Comparison of ENCODE assay signal across 12 mouse cellular contexts in genomic region chr17:49808712-49809343, GRCm38 (mm10).
"Had no signal": no experiment of that assay in that cellular context is flagged by ENCODE, and none has a peak within 500 bp of the region (broad histone marks: within the 10 kb centered on the region; RNA-seq: fewer than 3 reads in every experiment).

No protein-coding gene starts in this region.

- H3K4me2 ChIP-seq: kidney, embryonic 15.5 days; liver, embryonic 15.5 days; lung, embryonic 15.5 days; midbrain, embryonic 13.5 days; neural tube, embryonic 15.5 days had no signal

- H3K36me3 ChIP-seq: kidney, embryonic 15.5 days; liver, embryonic 15.5 days; lung, embryonic 15.5 days; midbrain, embryonic 13.5 days; neural tube, embryonic 15.5 days had no signal

- H3K9me3 ChIP-seq: kidney, embryonic 15.5 days; liver, embryonic 15.5 days; lung, embryonic 15.5 days; midbrain, embryonic 13.5 days; neural tube, embryonic 15.5 days had no signal

- H3K27ac ChIP-seq: kidney, embryonic 15.5 days; liver, embryonic 15.5 days; lung, embryonic 15.5 days; macrophage; midbrain, embryonic 13.5 days; neural tube, embryonic 15.5 days had no signal

- ATAC-seq: midbrain, embryonic 13.5 days had no signal

- DNase-seq: kidney, adult 2 months; left cerebral cortex, postnatal 4 days; lung, postnatal 14 days; thymus, adult 18-20 months; thymus, postnatal 14 days had no signal

- H3K9ac ChIP-seq: kidney, embryonic 15.5 days; liver, embryonic 15.5 days; lung, embryonic 15.5 days; midbrain, embryonic 13.5 days; neural tube, embryonic 15.5 days had no signal

- H3K27me3 ChIP-seq: kidney, embryonic 15.5 days; liver, embryonic 15.5 days; lung, embryonic 15.5 days; megakaryocyte, embryonic 14.5 days; midbrain, embryonic 13.5 days; neural tube, embryonic 15.5 days had no signal

- H3K4me3 ChIP-seq: kidney, embryonic 15.5 days; liver, embryonic 15.5 days; lung, embryonic 15.5 days; megakaryocyte, embryonic 14.5 days; midbrain, embryonic 13.5 days; neural tube, embryonic 15.5 days had no signal

- H3K4me1 ChIP-seq: liver, embryonic 15.5 days; lung, embryonic 15.5 days; megakaryocyte, embryonic 14.5 days; neural tube, embryonic 15.5 days had no signal
